Mouse (Mus musculus): Measurements from ENCODE around the gene Tsga10.

The Tsga10 gene

GRCm38 (mm10) chr1:37866286-37866685 lies at the start of gene Tsga10:
TSS of gene Tsga10 (minus strand) at chr1:37866429.
- DNase-seq = no peak

GRCm38 (mm10) chr1:37912751-37913150 lies 46.5 kb upstream of the Tsga10 start:
- DNase-seq = no peak

GRCm38 (mm10) chr1:37903178-37903577 lies 36.9 kb upstream of the Tsga10 start:
- no peak for DNase-seq

- DNase-seq = no peak
Measured at GRCm38 (mm10) chr1:37900288-37900687, 34.1 kb upstream of the Tsga10 start.

- DNase-seq = no peak
Measured at GRCm38 (mm10) chr1:37899816-37900215, 33.6 kb upstream of the Tsga10 start.

GRCm38 (mm10) chr1:37894606-37895005 lies 28.4 kb upstream of the Tsga10 start:
- DNase-seq = no peak

GRCm38 (mm10) chr1:37891400-37891799 lies 25.2 kb upstream of the Tsga10 start:
- no peak for DNase-seq

- peak; percentile 93 for DNase-seq
Measured at GRCm38 (mm10) chr1:37890025-37890652, 23.9 kb upstream of the Tsga10 start, which contains the start of the genes Mitd1 and Mrpl30. TSS of gene Mitd1 (minus strand) at chr1:37890411. TSS of gene Mrpl30 (plus strand) at chr1:37890477.

- no peak for DNase-seq
Measured at GRCm38 (mm10) chr1:37889206-37889605, 23.0 kb upstream of the Tsga10 start.

- no peak for DNase-seq
Measured at GRCm38 (mm10) chr1:37884451-37884850, 18.2 kb upstream of the Tsga10 start.

GRCm38 (mm10) chr1:37883411-37883810 lies 17.2 kb upstream of the Tsga10 start:
- no peak for DNase-seq

- no peak for DNase-seq
Measured at GRCm38 (mm10) chr1:37877736-37878460, 11.7 kb upstream of the Tsga10 start.

GRCm38 (mm10) chr1:37873157-37873556 lies 6.9 kb upstream of the Tsga10 start:
- DNase-seq = no peak

- DNase-seq = peak; percentile 83
Measured at GRCm38 (mm10) chr1:37872131-37873067, 6.2 kb upstream of the Tsga10 start.

GRCm38 (mm10) chr1:37871704-37872103 lies 5.5 kb upstream of the Tsga10 start, which contains the start of gene Lipt1:
TSS of gene Lipt1 (plus strand) at chr1:37871738.
- DNase-seq = no peak

GRCm38 (mm10) chr1:37869362-37869761 lies 3.1 kb upstream of the Tsga10 start:
- DNase-seq = no peak

GRCm38 (mm10) chr1:37868640-37869039 lies 2.4 kb upstream of the Tsga10 start:
- no peak for DNase-seq

GRCm38 (mm10) chr1:37867684-37868322 lies 1.6 kb upstream of the Tsga10 start:
- DNase-seq = no peak

- no peak for DNase-seq
Measured at GRCm38 (mm10) chr1:37867056-37867455, 827 bp upstream of the Tsga10 start.

- DNase-seq = peak; percentile 68
Measured at GRCm38 (mm10) chr1:37865401-37866215, 621 bp downstream of the Tsga10 start.

- DNase-seq = peak; percentile 100
Measured at GRCm38 (mm10) chr1:37864511-37865400, 1.5 kb downstream of the Tsga10 start.

Data from cerebellum, adult 9-10 months (tissue).